Mouse (Mus musculus) T-helper 1 cell (primary cell): Measurements from ENCODE around the gene Aplp2.
"Not testable (repeated sequence)": the region's sequence is repeated elsewhere in the genome, so short reads cannot be mapped to it uniquely, and the experiment has no call there.

ENCODE experiments used
- in situ Hi-C: fragments of 300-600 bp; cut with MboI, MseI; formaldehyde crosslinking; loops from one replicate; pipeline ENCODE4 v1.15.1; 2025; ENCODE audit warnings: high pct_unique_total_duplicates

The Aplp2 gene

DNA sequence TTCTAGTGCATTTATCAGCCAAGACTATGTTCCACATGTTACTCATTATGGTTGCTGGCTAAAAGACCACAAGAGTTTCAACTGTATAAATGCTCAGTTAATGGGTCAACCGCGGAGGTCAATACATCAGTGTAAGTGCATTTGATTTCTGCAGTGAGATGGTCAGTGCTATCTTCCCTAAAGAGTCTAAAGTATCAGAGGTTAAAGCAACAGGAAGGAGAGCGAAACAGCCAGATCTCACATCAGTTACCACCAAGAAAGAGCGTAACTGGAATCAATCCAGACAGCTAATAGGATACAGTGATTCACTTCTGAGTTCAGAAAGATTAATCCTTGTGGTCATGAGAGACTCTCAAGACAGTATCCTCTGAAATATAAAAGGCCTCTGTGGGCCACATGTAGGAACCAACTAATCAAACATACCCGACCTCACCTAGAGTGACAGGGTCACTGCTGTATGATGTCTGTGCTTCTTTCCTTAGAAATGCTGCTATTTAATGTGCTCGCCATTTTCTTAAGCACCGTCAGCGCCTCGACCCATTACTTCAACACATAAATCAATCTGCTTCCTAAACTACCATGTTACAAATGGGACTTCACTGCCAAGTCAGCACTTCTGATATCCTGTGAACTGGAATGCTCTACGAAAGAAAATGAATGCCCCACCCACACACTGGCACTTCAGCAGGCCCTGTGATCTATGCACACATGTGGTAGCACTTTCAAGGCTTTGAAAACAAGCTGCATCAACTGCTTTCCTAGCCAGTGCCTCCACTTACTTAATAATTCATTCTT, 30.1 kb downstream of the Aplp2 start:
- in situ Hi-C loops: no loop called here

DNA sequence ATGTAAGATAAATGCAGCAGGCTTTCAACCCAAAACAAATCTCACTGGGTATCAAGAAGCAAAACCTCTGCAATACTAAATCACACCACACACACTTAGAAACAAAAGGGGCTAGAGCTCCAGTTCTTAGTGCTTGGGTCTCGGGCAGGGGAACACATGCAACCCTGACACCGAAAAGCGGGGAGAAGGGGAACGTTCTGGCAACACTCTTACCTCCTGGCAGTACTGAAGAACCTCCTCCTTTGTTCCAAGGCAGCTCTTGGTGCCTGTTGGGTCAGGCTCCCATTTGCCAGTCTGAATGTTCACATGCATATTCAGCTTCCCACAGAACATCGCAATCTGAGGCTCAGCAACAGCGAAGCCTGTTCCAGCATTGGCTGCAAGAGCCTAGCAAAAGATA, 33.9 kb downstream of the Aplp2 start:
- in situ Hi-C loops: no loop called here

DNA sequence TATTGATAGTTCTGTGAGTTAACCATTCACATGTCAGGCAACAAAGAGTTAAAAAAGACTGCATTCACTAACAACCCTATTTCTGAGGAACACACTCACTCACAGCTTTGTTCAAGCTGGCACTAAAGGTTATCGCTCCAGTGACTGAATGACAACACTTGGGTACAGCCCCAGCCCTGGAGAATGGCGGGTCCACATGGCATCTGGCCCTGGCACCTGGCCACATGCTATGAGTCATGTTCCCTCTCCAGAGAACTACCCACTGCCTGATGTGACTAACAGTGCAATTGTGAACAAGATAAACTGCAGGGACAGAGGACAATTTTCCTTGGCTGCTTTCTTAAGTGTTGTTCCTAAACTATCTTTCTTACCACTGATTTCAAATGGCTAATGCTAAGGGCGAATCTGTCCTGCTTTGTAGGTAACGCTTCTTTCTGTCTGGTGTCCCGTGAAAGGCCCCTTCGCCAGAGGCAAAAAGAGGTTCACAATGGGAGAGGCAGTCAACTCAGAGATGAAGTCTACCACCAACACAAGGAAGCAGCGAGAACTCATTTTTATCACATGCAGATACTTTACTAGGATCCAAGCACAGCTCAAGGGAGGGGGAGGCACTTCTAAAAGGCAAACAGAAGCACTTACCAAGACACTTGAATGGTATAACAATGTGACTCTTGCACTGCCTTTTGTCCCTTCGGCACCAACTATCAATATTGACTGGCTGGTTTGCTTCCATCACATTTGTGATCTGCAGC, 35.1 kb downstream of the Aplp2 start:
- in situ Hi-C loops: no loop called here

DNA sequence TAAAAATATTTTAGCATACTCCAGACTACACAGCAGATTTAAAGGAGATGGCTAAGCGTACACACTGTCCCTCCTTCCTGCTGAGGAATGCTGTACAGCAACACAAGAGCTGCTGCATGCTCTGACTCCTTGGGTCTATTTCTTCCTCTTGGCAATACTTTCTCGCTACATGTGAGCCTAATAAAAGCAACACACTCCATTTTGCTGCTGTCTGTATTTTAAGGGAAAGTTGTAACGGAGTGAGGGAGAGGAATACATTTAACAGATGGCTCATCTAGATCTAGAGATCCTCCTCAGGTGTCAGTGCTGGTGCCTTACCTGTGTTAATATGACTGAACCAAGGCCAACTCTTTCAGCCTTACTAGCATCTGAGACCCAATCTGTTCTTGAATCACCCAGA, 35.6 kb downstream of the Aplp2 start:
- in situ Hi-C loops: no loop called here

DNA sequence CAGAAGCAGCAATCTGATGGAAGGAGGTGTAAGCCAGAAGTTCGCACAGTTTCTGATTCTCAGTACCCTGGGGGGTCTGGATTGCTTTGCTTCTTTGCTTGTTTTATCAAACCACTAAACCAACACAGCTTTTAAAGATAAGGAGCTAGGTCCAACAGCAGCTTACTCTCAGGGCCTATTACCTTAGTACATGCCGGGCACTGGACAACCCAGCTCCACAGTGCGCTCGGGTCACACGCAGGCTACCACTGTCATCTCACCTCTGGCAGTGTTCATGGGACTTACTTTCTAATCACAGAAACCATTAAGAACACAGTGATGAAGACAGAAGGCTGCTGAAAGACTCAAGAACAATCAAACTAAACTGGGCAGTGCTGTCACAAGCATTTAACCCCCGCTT, 36.3 kb downstream of the Aplp2 start:
- in situ Hi-C loops: no loop called here

DNA sequence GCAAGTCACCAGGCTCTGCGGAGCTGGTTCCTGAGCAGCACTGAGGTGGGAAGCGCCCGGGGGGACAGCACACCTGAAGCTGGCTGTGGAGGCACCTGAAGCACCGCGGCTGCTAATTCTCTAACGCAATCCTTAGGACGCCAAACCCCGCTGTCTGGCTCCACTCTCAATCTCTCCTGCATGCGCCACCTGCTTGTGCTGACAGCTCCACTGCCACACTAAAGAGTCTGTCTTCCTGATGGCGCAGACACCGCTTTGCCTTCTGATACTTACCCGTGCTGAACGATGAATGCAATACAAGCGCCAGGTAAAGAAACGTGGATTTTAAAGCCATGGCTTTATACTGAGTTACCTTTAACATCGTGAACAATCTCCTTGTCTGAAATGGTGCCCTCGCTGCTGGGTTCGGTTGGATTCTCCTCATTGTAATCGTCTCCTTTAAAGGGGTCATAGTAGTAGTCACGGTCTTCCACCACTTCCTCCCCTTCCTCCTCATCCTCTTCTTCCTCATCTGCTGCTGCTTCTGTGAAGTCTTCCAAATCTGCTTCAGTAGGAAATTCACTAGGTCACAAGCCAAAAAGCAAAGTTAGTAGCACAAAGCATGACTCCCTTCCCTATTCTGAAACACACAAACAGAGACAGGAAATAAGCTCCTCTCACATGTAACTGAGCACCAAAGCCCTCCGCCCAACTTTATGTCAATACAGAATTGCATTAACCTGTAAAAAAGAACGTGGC, 43.1 kb downstream of the Aplp2 start:
- in situ Hi-C loops: no loop called here

DNA sequence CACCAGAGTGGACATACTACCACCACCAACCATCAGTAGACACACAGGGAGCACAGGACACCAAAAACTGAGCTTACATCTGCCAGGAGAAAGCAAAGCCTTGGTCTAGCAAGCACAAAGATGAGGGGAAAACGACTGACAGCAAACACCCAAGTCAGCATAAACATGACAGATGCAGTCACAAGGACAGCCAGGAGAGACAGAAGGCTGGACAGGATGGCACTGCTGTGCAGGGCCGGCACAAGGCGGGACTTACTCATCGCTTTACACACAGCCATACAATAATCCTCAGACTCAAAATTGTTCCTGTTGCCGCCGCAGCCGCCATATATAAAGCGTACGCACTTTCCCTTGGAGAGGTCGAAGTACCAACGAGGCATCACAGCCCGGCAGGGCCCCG, 44.3 kb downstream of the Aplp2 start:
- in situ Hi-C loops: no loop called here

DNA sequence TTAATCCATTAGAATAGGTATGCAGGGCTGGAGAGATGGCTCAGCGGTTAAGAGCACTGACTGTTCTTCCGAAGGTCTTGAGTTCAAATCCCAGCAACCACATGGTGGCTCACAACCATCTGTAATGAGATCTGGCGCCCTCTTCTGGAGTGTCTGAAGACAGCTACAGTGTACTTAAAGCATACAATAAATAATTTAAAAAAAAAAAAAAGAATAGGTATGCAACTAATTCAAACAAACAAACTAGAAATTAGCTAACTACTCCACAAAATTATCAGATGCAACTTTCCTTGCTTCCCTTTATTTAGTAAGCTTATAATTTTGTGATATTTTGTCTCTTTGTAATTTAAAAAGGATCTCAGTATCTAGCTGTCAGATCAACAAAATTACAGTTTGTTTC, 46.1 kb downstream of the Aplp2 start:
- in situ Hi-C loops: not testable (repeated sequence)

DNA sequence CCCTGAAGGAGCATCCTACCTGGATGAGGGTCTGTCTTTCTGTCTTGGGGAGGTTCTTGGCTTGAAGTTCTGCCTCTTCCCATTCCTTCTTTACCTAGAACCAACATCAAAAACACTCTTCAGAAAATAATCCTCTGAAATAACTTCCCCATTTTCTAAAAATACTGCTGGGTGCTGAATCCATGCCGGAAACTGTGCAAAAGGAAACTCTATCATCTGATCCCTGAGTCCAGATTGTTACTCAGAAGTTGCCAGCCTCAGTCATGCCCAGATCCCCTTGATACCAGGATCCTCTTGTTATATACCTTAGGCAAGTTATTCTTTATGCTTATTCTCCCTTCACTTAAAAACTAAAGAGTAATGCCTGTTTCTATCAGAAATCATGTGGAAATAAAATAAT, 48.3 kb downstream of the Aplp2 start:
- in situ Hi-C loops: loop anchor here (5.0 kb wide), 1 partner anchor 184 kb away; no protein-coding TSS in a partner anchor

DNA sequence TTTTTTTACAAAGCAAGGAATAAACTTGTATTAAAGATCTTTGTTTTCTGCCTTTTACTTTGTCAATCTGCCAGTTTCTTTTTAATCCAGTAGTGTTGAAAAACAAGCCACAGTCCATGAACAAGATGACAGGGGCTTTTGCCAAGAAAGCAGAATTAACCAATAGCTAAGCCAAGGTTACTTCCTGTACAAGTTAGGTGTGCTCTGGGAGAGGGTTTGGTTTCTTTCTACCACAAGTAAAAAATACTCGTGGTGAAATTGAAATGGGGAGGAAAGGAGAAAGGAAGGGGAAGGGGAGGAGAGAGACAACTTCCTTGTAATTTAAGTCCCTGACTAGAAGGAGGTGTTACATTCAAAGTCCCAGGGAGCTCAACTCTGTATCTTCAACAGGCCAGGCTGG, 48.7 kb downstream of the Aplp2 start:
- in situ Hi-C loops: loop anchor here (5.0 kb wide), 1 partner anchor 184 kb away; no protein-coding TSS in a partner anchor

DNA sequence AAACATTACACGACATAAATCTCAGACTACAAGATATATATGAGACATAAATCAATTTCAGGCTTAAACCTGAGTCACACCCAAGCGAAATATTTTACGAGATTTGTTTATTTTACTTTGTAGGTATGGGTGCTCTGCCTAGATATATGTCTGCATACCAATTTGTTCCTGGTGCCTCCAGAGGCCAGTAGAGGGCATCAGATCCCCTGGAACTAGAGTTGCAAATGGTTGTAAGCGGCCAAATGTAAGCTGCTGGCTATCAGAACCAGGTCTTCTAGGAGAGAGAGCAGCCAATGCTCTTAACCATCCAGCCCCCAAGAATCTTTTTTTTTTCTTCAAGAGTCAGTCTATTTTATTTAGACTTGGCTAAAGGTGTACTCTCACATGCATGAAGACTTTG, 51.7 kb downstream of the Aplp2 start:
- in situ Hi-C loops: loop anchor here (5.0 kb wide), 1 partner anchor 187 kb away; no protein-coding TSS in a partner anchor

DNA sequence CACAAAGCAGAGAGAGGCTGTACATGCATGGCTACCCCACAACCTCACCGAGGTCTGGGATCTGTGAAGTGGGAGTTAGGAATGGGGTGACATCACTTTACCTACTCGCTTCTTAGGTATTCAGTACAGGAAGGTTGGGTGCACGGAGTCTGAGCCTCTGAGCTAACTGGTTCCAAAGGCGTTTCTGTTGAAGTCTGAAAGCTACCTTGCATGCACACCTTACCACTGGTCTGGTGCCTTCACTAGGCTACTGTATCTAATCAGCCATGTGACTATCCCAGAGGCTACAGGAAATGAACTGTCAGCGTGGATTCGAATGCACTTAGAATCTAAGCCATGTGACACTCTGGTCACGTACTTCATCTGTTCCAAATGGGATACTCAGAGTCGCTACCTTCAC, 55.0 kb downstream of the Aplp2 start:
- in situ Hi-C loops: no loop called here

DNA sequence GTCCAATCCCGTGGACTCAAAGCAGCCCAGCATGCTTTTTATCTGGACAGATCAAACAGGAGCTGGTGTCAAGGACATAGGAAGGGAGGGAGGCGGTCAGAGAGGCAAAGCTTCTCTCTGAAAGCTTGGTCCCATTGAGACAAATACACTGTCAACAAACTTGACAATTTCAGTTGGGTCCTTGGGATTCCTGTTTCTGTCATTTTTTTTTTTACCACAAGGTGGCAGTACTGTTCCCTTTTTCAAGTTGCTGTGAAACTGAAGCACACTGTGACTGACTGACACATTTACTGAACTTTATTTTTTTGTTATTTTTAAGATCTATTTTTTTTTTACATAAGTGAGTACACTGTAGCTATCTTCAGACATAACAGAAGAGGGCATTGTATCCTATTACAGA, 60.6 kb downstream of the Aplp2 start:
- in situ Hi-C loops: no loop called here

DNA sequence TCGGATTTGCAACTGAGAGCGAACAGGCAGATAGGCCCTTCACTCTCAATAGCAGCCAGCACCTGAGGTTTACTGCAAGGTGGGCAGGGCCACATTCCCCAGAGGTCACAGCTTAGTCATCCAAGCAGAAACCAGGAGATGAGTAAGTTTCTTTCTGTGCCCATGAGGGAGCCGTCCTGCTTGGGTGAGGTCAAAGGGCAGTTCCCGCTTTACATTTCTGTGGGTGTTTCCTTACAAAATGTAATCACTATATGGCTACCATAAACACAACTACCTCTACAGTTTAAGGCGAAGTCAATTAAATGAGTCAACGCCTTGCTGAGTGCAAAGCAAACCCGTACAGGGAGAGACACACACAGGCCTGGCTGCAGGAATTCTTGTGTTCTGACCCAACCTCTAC, 63.5 kb downstream of the Aplp2 start:
- in situ Hi-C loops: no loop called here

DNA sequence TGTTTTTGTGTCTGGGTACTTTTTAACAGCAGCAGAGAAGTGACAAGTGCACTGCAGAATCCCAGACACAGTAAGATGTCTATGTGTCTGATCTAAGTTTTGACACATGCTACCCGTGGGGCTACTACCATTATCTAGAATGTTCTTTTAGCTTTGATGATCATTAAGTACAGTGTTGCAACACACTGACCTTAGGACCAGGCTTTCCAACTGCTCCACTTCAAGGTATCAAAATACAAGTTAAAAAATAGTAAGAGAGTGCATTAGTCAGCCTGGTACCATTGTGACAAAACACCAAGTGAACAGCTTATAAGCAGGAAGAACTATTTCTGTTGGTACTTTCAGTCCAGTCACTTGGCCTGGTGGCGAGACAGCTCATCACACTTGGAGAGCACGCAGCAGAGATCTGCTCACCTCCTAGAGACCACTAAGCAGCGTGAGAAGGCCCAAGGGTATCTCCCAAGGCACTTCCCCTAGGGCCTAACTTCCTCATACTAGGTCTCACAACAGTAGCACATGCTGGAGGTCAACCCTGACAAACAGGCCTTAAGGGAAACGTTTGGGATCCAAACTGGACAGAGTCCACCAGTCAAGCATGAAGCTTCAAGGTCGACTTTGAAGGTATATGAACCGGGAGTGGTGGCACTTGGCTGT, 66.2 kb downstream of the Aplp2 start:
- in situ Hi-C loops: no loop called here

DNA sequence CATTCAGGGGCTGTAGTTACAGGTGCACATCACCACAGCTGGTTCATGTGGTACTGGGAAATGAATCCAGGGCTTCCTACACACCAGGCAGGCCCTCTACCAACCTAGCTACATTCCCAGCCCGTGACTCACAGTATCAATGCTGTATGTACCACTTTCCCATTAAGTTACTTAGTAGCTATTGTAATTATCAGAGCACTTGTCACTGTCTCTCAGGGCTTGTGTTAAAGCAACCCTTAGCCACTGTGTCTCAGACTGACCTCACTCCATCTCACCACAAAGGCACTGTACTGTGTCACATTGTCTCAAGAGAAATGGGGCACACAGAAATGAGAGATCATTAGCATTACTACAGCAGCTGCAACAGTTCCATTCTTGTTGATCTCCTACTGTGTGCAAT, 68.7 kb downstream of the Aplp2 start:
- in situ Hi-C loops: no loop called here

DNA sequence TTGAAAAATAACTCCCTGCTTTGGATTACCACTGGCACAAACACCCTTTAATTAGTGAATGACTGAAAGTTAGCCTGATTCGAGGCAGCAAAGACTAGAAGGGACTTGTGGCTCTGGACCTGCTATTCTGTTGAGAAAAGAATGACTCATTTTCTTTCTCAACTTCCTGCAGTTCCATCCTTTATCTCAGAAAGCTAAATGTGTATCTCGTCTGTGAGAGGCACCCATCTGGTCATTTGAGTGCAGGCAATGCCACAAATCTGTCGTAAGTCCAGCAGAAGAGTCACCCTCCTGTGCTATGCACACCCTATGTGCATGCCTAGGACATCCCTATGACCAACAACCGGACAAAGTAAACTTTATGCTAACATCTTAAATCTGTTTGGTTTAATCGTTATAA, 78.5 kb downstream of the Aplp2 start:
- in situ Hi-C loops: no loop called here

DNA sequence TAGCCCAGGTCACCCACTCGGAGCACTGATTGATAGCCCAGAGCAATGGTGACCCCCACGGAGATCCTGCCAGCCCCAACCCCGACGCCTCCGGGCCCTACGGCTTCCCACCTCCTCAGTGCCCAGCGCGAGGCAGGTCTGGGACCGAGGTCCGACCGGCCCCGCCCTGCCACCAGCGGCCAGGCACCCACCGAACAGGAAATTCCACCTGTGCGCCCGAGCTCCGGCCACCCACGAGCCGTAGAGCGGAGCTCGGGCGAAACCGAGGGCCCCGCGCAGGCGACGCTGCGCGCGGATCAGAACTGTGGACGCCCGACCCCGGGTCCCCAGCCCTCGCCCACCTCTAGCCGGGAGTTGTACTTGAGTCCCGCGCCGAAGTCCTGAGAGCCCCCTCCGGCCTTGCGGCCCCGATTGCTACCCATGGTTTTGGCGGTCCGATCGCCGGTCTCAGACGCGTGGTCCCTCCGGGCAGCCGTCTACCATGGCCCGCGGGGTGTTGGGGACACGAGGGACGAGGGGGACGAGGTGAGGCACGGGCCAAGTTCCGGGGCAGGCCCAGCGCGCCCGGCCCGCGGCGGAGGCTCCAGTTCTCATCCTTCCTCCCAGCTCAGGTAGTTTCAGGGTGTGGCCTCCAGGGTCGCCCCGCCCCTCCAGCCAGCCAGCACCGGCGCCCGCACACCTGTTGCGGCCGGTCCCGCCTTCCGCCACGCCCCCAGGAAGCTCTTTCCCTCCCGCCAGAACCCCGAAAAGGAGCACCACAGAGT, 80.2 kb downstream of the Aplp2 start, which contains the start of gene St14:
Gene St14, minus strand, starts transcription at position 649 of the 764 bp plus-strand sequence.
- in situ Hi-C loops: no loop called here

DNA sequence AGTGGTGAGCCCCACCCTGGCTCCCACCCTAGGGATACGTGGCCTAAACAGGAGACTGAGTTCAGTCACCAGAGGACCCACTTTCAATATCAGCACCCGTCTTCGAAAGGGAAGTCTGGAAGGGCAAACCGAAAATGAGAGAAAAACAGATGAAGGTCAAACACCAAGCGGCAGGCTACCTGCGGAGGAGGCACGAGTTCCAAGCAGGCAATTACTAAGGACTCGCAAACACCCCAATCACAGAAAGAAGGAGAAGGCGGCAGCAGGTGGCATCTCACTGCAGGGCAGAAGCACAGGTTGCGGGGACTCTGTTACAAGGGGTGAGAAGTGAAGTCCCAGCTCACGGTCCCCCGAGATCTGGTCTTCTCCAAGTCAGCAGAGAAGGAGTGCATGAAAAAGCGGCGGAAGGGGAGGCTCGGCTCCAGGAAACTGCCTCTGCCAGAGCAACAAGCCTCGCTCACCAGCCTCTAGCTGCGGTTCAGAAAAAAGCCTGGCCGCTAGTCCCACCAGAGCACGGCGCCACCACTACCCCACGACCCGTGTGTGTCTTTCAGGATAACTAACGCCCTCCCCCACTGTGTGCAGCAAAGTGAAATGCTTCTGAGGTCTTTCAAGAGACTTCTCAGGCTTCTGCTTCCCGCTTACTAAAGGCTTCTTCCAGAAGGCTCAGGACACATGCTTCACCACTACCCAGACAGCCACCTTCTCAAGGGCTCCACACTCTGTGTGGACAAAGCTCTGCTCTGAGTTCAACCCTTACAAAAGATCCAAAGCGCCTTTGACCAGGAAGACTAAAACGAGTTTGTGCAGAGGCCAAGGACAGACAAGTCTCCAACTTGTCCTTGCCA, 81.0 kb downstream of the Aplp2 start:
- in situ Hi-C loops: no loop called here

DNA sequence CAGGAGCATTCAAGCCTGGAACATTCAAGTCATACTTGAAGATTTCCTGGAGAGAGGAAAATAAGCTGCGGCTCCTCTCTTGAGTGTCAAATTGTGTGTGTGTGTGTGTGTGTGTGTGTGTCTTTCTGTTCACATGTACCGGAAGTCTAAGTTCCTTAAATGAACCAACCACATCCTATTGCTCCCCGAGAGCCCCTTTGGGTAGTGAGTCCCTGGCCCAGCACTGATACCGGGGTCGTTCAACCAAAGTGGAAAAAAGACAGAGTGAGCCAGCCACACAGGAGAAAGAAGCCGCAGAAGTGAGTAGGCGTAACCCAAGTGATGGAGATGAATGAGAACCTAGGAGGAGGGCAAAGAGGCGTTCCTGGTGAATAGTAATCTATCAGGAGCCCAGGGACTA, 81.7 kb downstream of the Aplp2 start:
- in situ Hi-C loops: no loop called here
